ENCODE assay signal across 33 mouse cellular contexts in genomic region chr1:34056658-34057057, GRCm38 (mm10).
"Had no signal": no experiment of that assay in that cellular context is flagged by ENCODE, and none has a peak within 500 bp of the region (broad histone marks: within the 10 kb centered on the region; RNA-seq: fewer than 3 reads in every experiment).

No protein-coding gene starts in this region.

- H3K27me3 ChIP-seq: limb, embryonic 12.5 days; limb, embryonic 13.5 days; limb, embryonic 15.5 days; liver, embryonic 12.5 days; liver, embryonic 13.5 days; liver, embryonic 15.5 days; lung, embryonic 15.5 days; megakaryocyte, embryonic 14.5 days; midbrain, embryonic 12.5 days; midbrain, embryonic 13.5 days; midbrain, embryonic 15.5 days; neural tube, embryonic 12.5 days; neural tube, embryonic 13.5 days had no signal

- H3K36me3 ChIP-seq: limb, embryonic 10.5 days; limb, embryonic 12.5 days; limb, embryonic 13.5 days; limb, embryonic 15.5 days; liver, embryonic 12.5 days; liver, embryonic 13.5 days; liver, embryonic 15.5 days; lung, embryonic 15.5 days; midbrain, embryonic 10.5 days; midbrain, embryonic 12.5 days; midbrain, embryonic 13.5 days; midbrain, embryonic 15.5 days; neural tube, embryonic 12.5 days; neural tube, embryonic 13.5 days had no signal

- H3K27ac ChIP-seq: limb, embryonic 10.5 days; limb, embryonic 12.5 days; limb, embryonic 13.5 days; limb, embryonic 15.5 days; liver, embryonic 12.5 days; liver, embryonic 13.5 days; liver, embryonic 14.5 days; liver, embryonic 15.5 days; lung, embryonic 15.5 days; macrophage; midbrain, embryonic 10.5 days; midbrain, embryonic 12.5 days; midbrain, embryonic 13.5 days; midbrain, embryonic 15.5 days; neural tube, embryonic 12.5 days; neural tube, embryonic 13.5 days had no signal

- DNase-seq: left cerebral cortex, postnatal 4 days; liver; liver, embryonic 13.5 days; liver, postnatal 0 days; lung, adult 18-20 months; lung, adult 2 months; lung, embryonic 14.5 days; lung, postnatal 10 days; lung, postnatal 14 days; lung, postnatal 36 days; lung, postnatal 4 days; midbrain, embryonic 14.5 days had no signal

- H3K9ac ChIP-seq: limb, embryonic 12.5 days; limb, embryonic 13.5 days; limb, embryonic 15.5 days; liver, embryonic 12.5 days; liver, embryonic 13.5 days; liver, embryonic 14.5 days; liver, embryonic 15.5 days; liver, postnatal 0 days; lung, embryonic 14.5 days; lung, embryonic 15.5 days; midbrain, embryonic 12.5 days; midbrain, embryonic 13.5 days; midbrain, embryonic 15.5 days; neural tube, embryonic 12.5 days; neural tube, embryonic 13.5 days had no signal

- H3K4me3 ChIP-seq: limb, embryonic 10.5 days; limb, embryonic 12.5 days; limb, embryonic 13.5 days; limb, embryonic 15.5 days; liver, embryonic 12.5 days; liver, embryonic 13.5 days; liver, embryonic 15.5 days; lung, embryonic 15.5 days; midbrain, embryonic 10.5 days; midbrain, embryonic 12.5 days; midbrain, embryonic 13.5 days; midbrain, embryonic 15.5 days; myocyte; neural tube, embryonic 12.5 days; neural tube, embryonic 13.5 days had no signal

- ATAC-seq: liver, embryonic 12.5 days; liver, postnatal 0 days; lung, postnatal 0 days; midbrain, embryonic 13.5 days; midbrain, embryonic 15.5 days; midbrain, embryonic 16.5 days had no signal

- H3K4me2 ChIP-seq: limb, embryonic 12.5 days; limb, embryonic 13.5 days; limb, embryonic 15.5 days; liver, embryonic 11.5 days; liver, embryonic 12.5 days; liver, embryonic 13.5 days; liver, embryonic 15.5 days; lung, embryonic 14.5 days; lung, embryonic 15.5 days; midbrain, embryonic 11.5 days; midbrain, embryonic 12.5 days; midbrain, embryonic 13.5 days; midbrain, embryonic 15.5 days; neural tube, embryonic 12.5 days; neural tube, embryonic 13.5 days had no signal

- H3K9me3 ChIP-seq: limb, embryonic 10.5 days; limb, embryonic 12.5 days; limb, embryonic 13.5 days; limb, embryonic 15.5 days; liver, embryonic 12.5 days; liver, embryonic 13.5 days; liver, embryonic 15.5 days; lung, embryonic 15.5 days; midbrain, embryonic 12.5 days; midbrain, embryonic 13.5 days; midbrain, embryonic 15.5 days; neural tube, embryonic 12.5 days; neural tube, embryonic 13.5 days had no signal
